Mouse (Mus musculus) adrenal gland, postnatal 4 days (tissue): ENCODE data around the gene Uqcr10. TPM values are rescaled to one million over a fixed set of nuclear protein-coding genes. Genes with fewer than 3 reads are reported as not detected.

ENCODE experiments used
- DNase-seq, 2 experiments: peaks; one replicate each; pipeline ENCODE4 v3.0.0; 2021 to 2022; ENCODE audit warnings: low spot score in 2 of 2, mixed read lengths in 2 of 2
- total RNA-seq, 2 experiments: library from RNA; stranded (reverse); gene quantifications; 2 replicates each; pipeline ENCODE4 v1.2.3; 2021

Gene Uqcr10
- total RNA-seq, 2 experiments from 2014 or later = 558 to 634 TPM

- no peak for DNase-seq
Observed at GRCm38 (mm10) chr11:4678700-4679440, 25.3 kb downstream of the Uqcr10 start.

- no peak for DNase-seq
Observed at GRCm38 (mm10) chr11:4677250-4677872, 26.8 kb downstream of the Uqcr10 start.

DNA sequence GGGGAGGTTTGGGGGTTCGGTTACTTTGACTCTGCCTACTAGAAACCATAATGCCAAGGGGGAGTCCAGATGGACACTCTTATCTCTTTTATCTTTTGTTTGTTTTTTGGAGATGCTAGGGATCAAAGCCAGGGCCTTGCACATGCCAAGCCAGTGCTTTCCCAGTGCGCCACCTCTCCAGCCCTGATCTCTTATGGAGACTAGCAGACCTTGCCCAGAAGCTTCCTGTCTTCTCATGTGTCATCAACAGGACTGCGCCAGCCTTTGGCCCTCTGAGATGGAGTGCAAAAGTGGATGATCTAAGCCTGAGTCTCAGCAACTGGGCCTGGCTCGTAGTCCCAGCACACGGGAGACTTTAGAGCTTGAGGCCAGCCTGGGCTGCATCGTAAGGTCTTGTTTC lies 28.4 kb downstream of the Uqcr10 start:
- DNase-seq = no peak

GRCm38 (mm10) chr11:4675126-4675562 lies 29.0 kb downstream of the Uqcr10 start:
- DNase-seq = no peak

GRCm38 (mm10) chr11:4674593-4674992 lies 29.5 kb downstream of the Uqcr10 start:
- DNase-seq = no peak

DNA sequence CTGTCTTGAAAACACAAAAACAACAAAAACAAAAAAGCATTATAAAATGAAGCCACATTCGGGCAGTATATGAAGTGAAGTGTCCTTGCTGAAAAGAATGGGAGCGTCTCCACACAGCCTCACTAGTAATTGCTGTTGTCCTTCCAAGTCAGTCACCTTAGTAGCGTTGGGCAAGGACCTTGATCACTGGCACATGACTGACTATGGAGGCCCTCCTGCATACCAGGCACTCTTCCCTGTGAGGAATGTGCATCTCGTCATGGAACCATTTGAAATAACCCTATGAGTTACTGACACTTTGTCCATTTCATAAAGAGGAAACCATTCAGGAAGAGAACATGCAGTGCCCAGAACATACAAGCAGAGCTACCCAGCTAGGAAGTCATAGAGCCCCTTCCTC lies 32.4 kb downstream of the Uqcr10 start:
- no peak for DNase-seq

GRCm38 (mm10) chr11:4662496-4662878 lies 41.7 kb downstream of the Uqcr10 start:
- DNase-seq = no peak

DNA sequence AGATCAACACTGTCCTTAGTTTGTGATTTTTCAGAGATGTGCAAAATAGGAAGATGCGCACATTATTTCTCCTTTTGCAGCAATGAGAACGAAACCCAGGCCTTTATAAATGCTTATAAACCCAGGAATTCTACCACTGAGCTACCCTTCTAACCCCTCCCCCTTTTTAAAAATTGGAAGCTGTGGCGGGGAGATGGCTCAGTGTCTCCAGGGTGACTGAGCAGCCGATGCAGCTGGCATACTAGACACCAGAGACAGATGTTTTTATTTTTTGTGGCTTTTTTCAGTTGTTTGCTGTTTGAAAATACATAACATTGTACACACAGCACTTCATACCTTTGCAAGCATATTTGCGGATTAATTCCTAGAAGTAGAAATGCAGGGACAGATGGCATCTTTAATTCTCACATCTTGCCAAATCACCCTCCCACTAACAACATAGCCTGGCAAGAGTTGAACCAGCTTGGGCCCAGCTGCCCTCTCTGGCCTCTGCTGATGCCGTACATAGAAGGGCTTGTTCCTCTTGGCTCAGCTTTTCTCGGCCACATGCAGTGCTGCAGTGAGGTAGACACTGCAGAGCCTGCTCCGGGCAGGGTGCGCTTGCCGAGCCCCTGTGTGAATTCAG lies 42.2 kb downstream of the Uqcr10 start:
- no peak for DNase-seq

DNA sequence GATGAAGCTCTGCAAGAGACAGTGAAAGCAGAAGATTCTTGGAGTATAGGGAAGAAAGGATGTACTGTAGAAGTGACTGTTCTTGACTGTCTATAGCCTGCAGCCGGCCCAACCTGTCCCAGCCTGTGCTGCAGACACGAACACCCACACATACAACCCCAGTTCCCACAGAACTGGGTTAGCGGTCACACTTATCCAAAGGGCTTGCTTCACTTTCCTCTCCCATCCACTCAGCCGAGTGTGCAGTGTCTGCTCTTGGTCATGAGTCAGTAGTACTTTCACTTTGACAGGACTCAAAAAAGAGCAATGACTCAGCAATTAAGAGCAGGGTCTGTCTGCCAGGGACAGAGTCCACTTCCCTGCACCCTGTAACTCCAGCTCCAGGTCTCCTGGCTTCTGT lies 42.8 kb downstream of the Uqcr10 start:
- DNase-seq = no peak

DNA sequence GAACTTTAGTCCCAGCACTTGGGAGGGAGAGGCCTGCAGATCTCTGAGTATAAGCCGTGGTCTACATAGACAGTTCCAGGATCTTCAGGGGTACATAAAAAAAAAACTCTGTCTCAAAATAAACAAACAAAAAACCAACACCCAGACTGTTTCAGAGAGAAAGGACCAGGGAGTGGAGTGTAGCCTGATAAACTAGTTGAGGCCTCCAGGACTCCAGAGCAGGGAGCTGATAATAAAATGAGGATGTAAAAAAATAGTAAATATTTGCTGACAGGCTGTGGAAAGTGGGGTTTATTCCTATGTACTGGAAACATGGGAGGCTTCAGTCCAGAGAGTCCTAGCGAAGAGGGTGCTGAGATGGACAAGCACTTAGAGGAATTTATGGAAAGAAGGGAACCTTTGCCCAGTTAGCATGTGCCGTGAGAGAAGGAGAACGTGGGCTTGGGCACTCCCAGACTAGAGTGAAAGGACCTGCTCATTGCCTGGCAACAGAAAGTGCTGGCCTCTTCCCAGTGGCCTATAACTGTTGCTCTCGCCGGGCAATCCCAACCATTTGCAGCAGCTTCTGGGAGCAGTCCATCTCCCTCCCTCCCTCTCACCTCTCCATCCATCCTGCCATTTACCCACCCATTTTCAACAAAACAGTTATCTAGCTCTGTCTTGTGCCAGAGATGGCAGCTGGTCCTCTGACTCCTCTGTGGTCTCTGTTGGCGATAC lies 43.7 kb downstream of the Uqcr10 start:
- no peak for DNase-seq

- DNase-seq = no peak
Observed at GRCm38 (mm10) chr11:4659818-4660217, 44.3 kb downstream of the Uqcr10 start.

Other genes starting within 250 kb of the Uqcr10 start
- gene Mtmr3, start 109.5 kb downstream of the Uqcr10 start, total RNA-seq = 10 to 100 TPM; 81.9 to 85.2 TPM
- not detected for gene Gm11032, start 84.3 kb downstream of the Uqcr10 start, total RNA-seq
- 10 to 100 TPM; 37.9 to 40.1 TPM for gene Ascc2, start 66.6 kb downstream of the Uqcr10 start, total RNA-seq
- 10 to 100 TPM; 45.4 to 45.7 TPM for gene Zmat5, start 336 bp upstream of the Uqcr10 start, total RNA-seq
- under 1 TPM; 0.20 to 0.50 TPM for gene Cabp7, start 42.4 kb upstream of the Uqcr10 start, total RNA-seq
- gene Nf2, start 145.2 kb upstream of the Uqcr10 start, total RNA-seq = 10 to 100 TPM; 85.2 to 90.4 TPM
- gene Nipsnap1, start 169.6 kb upstream of the Uqcr10 start, total RNA-seq = 10 to 100 TPM; 55.8 to 55.9 TPM
- gene Thoc5, start 191.0 kb upstream of the Uqcr10 start, total RNA-seq = 10 to 100 TPM; 36.3 to 37.6 TPM
- gene Nefh, start 243.7 kb upstream of the Uqcr10 start, total RNA-seq = 1 to 10 TPM; 3.0 to 3.9 TPM